Mouse (Mus musculus) liver, postnatal 0 days (tissue): Measurements from ENCODE around the gene Rgl1. TPM values are rescaled to one million over a fixed set of nuclear protein-coding genes. Genes with fewer than 3 reads are reported as not detected.

Experiments
- ATAC-seq: fragments of 200-750 bp; cut with Nextera tagmentation; 2 replicates; pipeline ENCODE4 v1.8.0; 2017; ENCODE audit warnings: mild to moderate bottlenecking, moderate library complexity
- DNase-seq: peaks from one replicate; pipeline ENCODE4 v3.0.0-alpha.2; 2016
- H3K27ac ChIP-seq: fragments of 300-500 bp; sonication (generic); 2 replicates; pipeline ENCODE4 v1.5.1; 2014; ENCODE audit warnings: antibody characterized with exemption, moderate library complexity, mild to moderate bottlenecking, low read depth
- H3K27me3 ChIP-seq: fragments of 300-500 bp; sonication (generic); 2 replicates; pipeline ENCODE4 v1.6.1; 2014; ENCODE audit warnings: low read length, control low read depth, mixed read lengths; ENCODE audit not compliant: insufficient read depth
- H3K36me3 ChIP-seq: fragments of 300-500 bp; sonication (generic); replicated peaks from 2 replicates; pipeline ENCODE4 v1.6.1; 2014; ENCODE audit warnings: mild to moderate bottlenecking, control low read depth, low read length, moderate library complexity, mixed read lengths; ENCODE audit not compliant: insufficient read depth
- H3K4me1 ChIP-seq: fragments of 300-500 bp; sonication (generic); 2 replicates; pipeline ENCODE4 v1.6.1; 2014; ENCODE audit warnings: antibody characterized with exemption, mild to moderate bottlenecking, control low read depth; ENCODE audit not compliant: insufficient read depth
- H3K4me2 ChIP-seq: fragments of 300-500 bp; sonication (generic); 2 replicates; pipeline ENCODE4 v1.6.1; 2014; ENCODE audit warnings: low read depth, mild to moderate bottlenecking, low read length, moderate library complexity, mixed read lengths
- H3K4me3 ChIP-seq: fragments of 300-500 bp; sonication (generic); 2 replicates; pipeline ENCODE4 v1.5.1; 2014; ENCODE audit warnings: low read depth, low read length
- H3K9ac ChIP-seq: fragments of 300-500 bp; sonication (generic); replicated peaks from 2 replicates; pipeline ENCODE4 v1.6.1; 2014; ENCODE audit warnings: mild to moderate bottlenecking, moderate library complexity
- H3K9me3 ChIP-seq: fragments of 300-500 bp; sonication (generic); 2 replicates; pipeline ENCODE4 v1.6.1; 2016; ENCODE audit warnings: mild to moderate bottlenecking, control low read depth, low read length, mixed read lengths
- CTCF ChIP-seq: sonication (generic); IDR thresholded peaks from 2 replicates; pipeline ENCODE4 v1.5.1; 2016; ENCODE audit warnings: antibody characterized with exemption, low read depth
- EP300 ChIP-seq: IDR thresholded peaks from 2 replicates; pipeline ENCODE4 v1.6.1; 2016; ENCODE audit warnings: antibody characterized with exemption, low read depth, mild to moderate bottlenecking
- WGBS: fragments of 180-500 bp; shearing (Covaris S2); extraction: QIAGEN DNeasy Blood & Tissue Kit; methylation state at CpG from one replicate; pipeline ENCODE4 v1.1.7; 2014; ENCODE audit not compliant: insufficient replicate concordance; 5-methylcytosine and 5-hydroxymethylcytosine counted together
- polyA plus RNA-seq: library from polyadenylated mRNA; unstranded; fragments of >200 nt; fragmentation: Nextera tagmentation; extraction: Ambion mirVana; gene quantifications from 2 replicates; pipeline ENCODE4 v1.2.1, GENCODE M21; 2015

Rgl1 gene
- polyA plus RNA-seq, 1 experiment from 2014 or later, result 16.2 TPM

- Histone ChIP-seq H3K9me3 (no peaks in the 10 kb centered on the region), H3K4me3 (no peak overlapping the region), H3K4me2 (peak overlapping the region; percentile 52; the same call in 1 of the 2 replicates), H3K9ac (no peak overlapping the region), H3K27ac (peak overlapping the region; percentile 92), H3K36me3 (no peaks in the 10 kb centered on the region), H3K4me1 (peaks cover 64% of the 10 kb centered on the region), H3K27me3 (no peaks in the 10 kb centered on the region)
- WGBS, result 64% methylated on average over 9 of the region's 9 CpGs
- TF ChIP-seq EP300 (no peak), CTCF (no peak)
- DNase-seq (no peak), ATAC-seq (no peak)
Measured at GRCm38 (mm10) chr1:152593831-152594549, 172.2 kb downstream of the Rgl1 start.

DNA sequence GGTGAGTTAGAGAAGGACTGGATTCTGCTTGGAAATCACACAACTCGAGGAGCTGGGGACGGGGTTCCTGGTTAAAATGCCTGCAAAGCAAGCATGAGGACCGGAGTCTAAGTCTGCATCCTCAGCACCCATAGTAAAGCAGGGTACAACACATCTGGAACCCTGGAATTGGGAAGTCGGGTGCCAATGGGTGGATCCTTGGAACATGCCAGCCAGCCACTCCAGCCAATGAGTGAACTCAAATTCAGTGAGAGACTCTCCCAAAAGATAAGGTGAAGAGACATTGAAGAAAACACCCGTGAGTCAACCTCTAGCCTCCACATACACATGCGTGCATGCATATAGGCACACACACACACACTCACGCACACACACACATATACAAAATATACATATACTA lies 172.8 kb downstream of the Rgl1 start:
- Histone ChIP-seq H3K4me3 (0 out of 2 replicates have a peak overlapping the region, but pooled peaks have one; percentile 19), H3K36me3 (no peaks in the 10 kb centered on the region), H3K4me1 (peaks cover 58% of the 10 kb centered on the region), H3K27me3 (no peaks in the 10 kb centered on the region), H3K9me3 (no peaks in the 10 kb centered on the region), H3K4me2 (peak overlapping the region; percentile 52), H3K9ac (no peak overlapping the region), H3K27ac (peak overlapping the region; percentile 92)
- ATAC-seq (peak; percentile 27), DNase-seq (no peak)
- WGBS, result 73% methylated on average over 7 of the region's 7 CpGs
- TF ChIP-seq CTCF (no peak), EP300 (no peak)

- Histone ChIP-seq H3K9me3 (no peaks in the 10 kb centered on the region), H3K4me3 (peak overlapping the region; percentile 19), H3K27me3 (no peaks in the 10 kb centered on the region), H3K4me2 (peak overlapping the region; percentile 52), H3K36me3 (no peaks in the 10 kb centered on the region), H3K9ac (peak overlapping the region; percentile 47; the same call in 1 of the 2 replicates), H3K27ac (peak overlapping the region; percentile 92), H3K4me1 (peaks cover 56% of the 10 kb centered on the region)
- ATAC-seq (peak; percentile 99), DNase-seq (peak; percentile 84)
- WGBS, result 43% methylated on average over 6 of the region's 6 CpGs
- TF ChIP-seq CTCF (no peak), EP300 (peak; percentile 94)
Measured at GRCm38 (mm10) chr1:152592609-152593008, 173.5 kb downstream of the Rgl1 start.

DNA sequence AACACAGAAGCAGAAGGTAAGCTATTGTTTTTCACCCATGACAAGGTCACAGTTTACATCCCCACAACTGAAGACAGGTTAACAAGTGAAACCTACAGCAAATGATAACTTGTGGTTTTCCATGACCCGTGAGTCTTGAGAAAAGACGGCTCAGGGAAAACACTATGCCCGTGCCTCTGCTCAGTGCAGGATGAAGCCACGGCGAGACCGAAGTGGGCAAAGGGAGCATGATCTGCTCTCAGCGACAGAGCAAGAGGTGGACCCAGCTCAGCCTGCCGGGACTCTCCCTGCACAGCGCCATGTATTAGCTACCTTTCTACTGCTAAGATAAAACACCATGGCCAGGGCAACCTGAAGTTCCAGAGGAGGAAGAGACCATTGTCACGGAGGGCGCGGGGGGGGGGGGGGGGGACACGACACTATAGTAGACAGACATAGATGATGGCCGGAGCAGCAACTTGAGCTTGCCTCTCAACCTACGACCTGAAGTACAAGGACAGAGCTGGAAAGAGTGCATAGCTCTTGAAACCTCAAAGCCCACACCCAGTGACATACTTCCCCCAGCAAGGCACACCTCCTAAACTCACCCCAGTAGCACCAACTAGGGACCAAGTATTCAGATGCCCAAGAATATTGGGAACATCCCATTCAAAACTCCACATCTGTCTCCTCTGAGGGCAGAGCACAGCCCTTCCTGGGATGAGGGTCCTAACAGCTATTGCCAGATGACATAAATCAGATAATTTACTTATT lies 174.2 kb downstream of the Rgl1 start:
- peak; percentile 43 for DNase-seq

GRCm38 (mm10) chr1:152590321-152590720 lies 175.8 kb downstream of the Rgl1 start:
- Histone ChIP-seq H3K27ac (no peak overlapping the region; the same call in 1 of the 2 replicates), H3K9ac (no peak overlapping the region), H3K27me3 (no peaks in the 10 kb centered on the region), H3K36me3 (0 out of 2 replicates have a peak, but pooled peaks cover 2% of the 10 kb centered on the region), H3K4me2 (no peak overlapping the region), H3K4me1 (peaks cover 53% of the 10 kb centered on the region), H3K4me3 (no peak overlapping the region), H3K9me3 (no peaks in the 10 kb centered on the region)
- 81% methylated on average over 5 of the region's 5 CpGs for WGBS
- DNase-seq (no peak), ATAC-seq (no peak)
- no peak for TF ChIP-seq EP300
- no peak for TF ChIP-seq CTCF

More for the DNA sequence above, 174.2 kb downstream of the Rgl1 start:
- peaks cover 56% of the 10 kb centered on the region for H3K4me1 ChIP-seq
- no peaks in the 10 kb centered on the region for H3K27me3 ChIP-seq
- peak overlapping the region; percentile 52 for H3K4me2 ChIP-seq
- WGBS, result 66% methylated on average over 14 of the region's 15 CpGs
- H3K9me3 ChIP-seq, result no peaks in the 10 kb centered on the region
- peak overlapping the region; percentile 92 for H3K27ac ChIP-seq
- peak overlapping the region; percentile 19; the same call in 1 of the 2 replicates for H3K4me3 ChIP-seq
- peak; percentile 81 for ATAC-seq
- TF ChIP-seq EP300 (no peak), CTCF (no peak)
- no peaks in the 10 kb centered on the region for H3K36me3 ChIP-seq
- H3K9ac ChIP-seq, result peak overlapping the region; percentile 3; the same call in 1 of the 2 replicates

DNA sequence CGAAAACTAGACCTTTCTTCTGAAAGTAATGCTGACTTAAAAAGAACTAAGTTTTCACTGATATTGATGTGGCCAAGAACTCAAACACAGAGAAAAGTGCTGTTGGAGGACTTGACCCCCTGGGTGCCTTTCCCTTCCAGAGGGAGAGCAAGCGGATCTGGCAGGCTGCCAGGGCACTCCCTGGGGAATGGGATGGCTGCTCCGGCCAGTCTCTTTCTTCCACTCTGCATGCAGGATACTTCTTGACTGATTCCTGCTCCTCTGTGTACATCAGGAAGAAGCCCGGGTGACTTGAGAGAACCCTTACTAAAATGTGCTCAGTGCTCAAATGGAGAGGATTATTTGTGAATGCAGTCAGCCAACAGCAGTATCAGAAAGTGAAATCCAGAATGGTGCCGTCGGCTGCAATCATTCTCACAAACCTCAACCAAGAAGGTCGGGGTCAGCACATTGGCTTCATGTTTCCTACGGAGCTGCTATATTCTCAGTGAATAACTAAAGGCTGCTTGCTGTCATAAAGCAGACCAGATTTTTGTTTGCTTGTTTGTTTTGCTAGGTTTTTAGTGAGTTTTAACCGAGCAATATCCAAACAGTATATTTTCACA lies 176.7 kb downstream of the Rgl1 start:
- Histone ChIP-seq H3K9ac (peak overlapping the region; percentile 28; the same call in 1 of the 2 replicates), H3K4me3 (no peak overlapping the region), H3K27ac (peak overlapping the region; percentile 36; the same call in 1 of the 2 replicates), H3K9me3 (no peaks in the 10 kb centered on the region), H3K4me1 (peaks cover 46% of the 10 kb centered on the region), H3K36me3 (0 out of 2 replicates have a peak, but pooled peaks cover 2% of the 10 kb centered on the region), H3K4me2 (peak overlapping the region; percentile 52), H3K27me3 (no peaks in the 10 kb centered on the region)
- ATAC-seq (no peak), DNase-seq (peak; percentile 72)
- 55% methylated on average over 9 of the region's 9 CpGs for WGBS
- no peak for TF ChIP-seq EP300
- TF ChIP-seq CTCF, result no peak
